Mouse (Mus musculus) stomach, embryonic 15.5 days (tissue): ENCODE results near the gene Tacr3. TPM values are rescaled to one million over a fixed set of nuclear protein-coding genes. Genes with fewer than 3 reads are reported as not detected.

Experiments used
- ATAC-seq: fragments of 200-750 bp; cut with Nextera tagmentation; 2 replicates; pipeline ENCODE4 v1.8.0; 2017; ENCODE audit warnings: low read depth, moderate number of reproducible peaks, moderate TSS enrichment; ENCODE audit not compliant: insufficient read depth, low FRiP score
- H3K27ac ChIP-seq: fragments of 300-500 bp; sonication (generic); 2 replicates; pipeline ENCODE4 v1.5.1; 2015; ENCODE audit warnings: mild to moderate bottlenecking, inconsistent platforms
- H3K27me3 ChIP-seq: fragments of 300-500 bp; sonication (generic); replicated peaks from 2 replicates; pipeline ENCODE4 v1.6.1; 2015; ENCODE audit warnings: inconsistent platforms
- H3K36me3 ChIP-seq: fragments of 300-500 bp; sonication (generic); 2 replicates; pipeline ENCODE4 v1.6.1; 2015; ENCODE audit warnings: inconsistent platforms
- H3K4me1 ChIP-seq: fragments of 300-500 bp; sonication (generic); 2 replicates; pipeline ENCODE4 v1.6.1; 2015; ENCODE audit warnings: inconsistent platforms
- H3K4me2 ChIP-seq: fragments of 300-500 bp; sonication (generic); 2 replicates; pipeline ENCODE4 v1.6.1; 2015; ENCODE audit warnings: mild to moderate bottlenecking, inconsistent platforms
- H3K4me3 ChIP-seq: fragments of 300-500 bp; sonication (generic); replicated peaks from 2 replicates; pipeline ENCODE4 v1.5.1; 2015; ENCODE audit warnings: inconsistent platforms
- H3K9ac ChIP-seq: fragments of 300-500 bp; sonication (generic); 2 replicates; pipeline ENCODE4 v1.6.1; 2015; ENCODE audit warnings: inconsistent platforms
- H3K9me3 ChIP-seq: fragments of 300-500 bp; sonication (generic); 2 replicates; pipeline ENCODE4 v1.6.1; 2016; ENCODE audit warnings: inconsistent platforms
- WGBS: fragments of 180-500 bp; shearing (Covaris S2); methylation state at CpG from one replicate; pipeline ENCODE4 v1.1.7; 2015; 5-methylcytosine and 5-hydroxymethylcytosine counted together
- polyA plus RNA-seq: library from polyadenylated mRNA; unstranded; fragments of >200 nt; fragmentation: Nextera tagmentation; extraction: Ambion mirVana; gene quantifications from 2 replicates; pipeline ENCODE4 v1.2.1, GENCODE M21; 2015

Tacr3 gene
- 0.24 and 0.33 TPM in 2 replicates for polyA plus RNA-seq

- Histone ChIP-seq H3K4me3 (peak within 1 kb of the TSS; percentile 43), H3K9ac (no peak within 1 kb of the TSS), H3K4me2 (peak within 1 kb of the TSS; percentile 91), H3K9me3 (no peaks in the 10 kb centered on the region), H3K36me3 (no peaks in the 10 kb centered on the region), H3K27ac (no peak within 1 kb of the TSS), H3K27me3 (no peaks in the 10 kb centered on the region), H3K4me1 (peaks cover 8% of the 10 kb centered on the region)
- WGBS = under 1% methylated on average over 36 of the region's 36 CpGs
- ATAC-seq = peak; percentile 53
Observed at GRCm38 (mm10) chr3:134828875-134829530, at the start of gene Tacr3. Tacr3 (plus strand) TSS chr3:134829007.

GRCm38 (mm10) chr3:134828492-134828874 is 324 bp upstream of the Tacr3 start:
- ATAC-seq = no peak
- Histone ChIP-seq H3K9me3 (no peaks in the 10 kb centered on the region), H3K4me1 (peaks cover 8% of the 10 kb centered on the region), H3K4me2 (peak overlapping the region; percentile 91), H3K27ac (no peak overlapping the region), H3K4me3 (peak overlapping the region; percentile 43), H3K9ac (no peak overlapping the region), H3K36me3 (no peaks in the 10 kb centered on the region), H3K27me3 (no peaks in the 10 kb centered on the region)
- WGBS = 45% methylated on average over 6 of the region's 6 CpGs

- ATAC-seq = no peak
- no peaks in the 10 kb centered on the region for H3K9me3 ChIP-seq
- H3K36me3 ChIP-seq = no peaks in the 10 kb centered on the region
- peaks cover 8% of the 10 kb centered on the region for H3K4me1 ChIP-seq
- WGBS = 7% methylated on average over 13 of the region's 13 CpGs
- peak overlapping the region; percentile 91 for H3K4me2 ChIP-seq
- no peaks in the 10 kb centered on the region for H3K27me3 ChIP-seq
- H3K27ac ChIP-seq = no peak overlapping the region
- H3K9ac ChIP-seq = no peak overlapping the region
- H3K4me3 ChIP-seq = peak overlapping the region; percentile 43
Observed at GRCm38 (mm10) chr3:134829531-134829921, 719 bp downstream of the Tacr3 start.

GRCm38 (mm10) chr3:134851342-134851741 is 22.5 kb downstream of the Tacr3 start:
- Histone ChIP-seq H3K9me3 (no peaks in the 10 kb centered on the region), H3K27ac (no peak overlapping the region), H3K4me2 (no peak overlapping the region), H3K4me3 (no peak overlapping the region), H3K27me3 (no peaks in the 10 kb centered on the region), H3K9ac (no peak overlapping the region), H3K4me1 (no peaks in the 10 kb centered on the region), H3K36me3 (no peaks in the 10 kb centered on the region)
- WGBS = 51% methylated on average over 4 of the region's 4 CpGs
- ATAC-seq = no peak

DNA sequence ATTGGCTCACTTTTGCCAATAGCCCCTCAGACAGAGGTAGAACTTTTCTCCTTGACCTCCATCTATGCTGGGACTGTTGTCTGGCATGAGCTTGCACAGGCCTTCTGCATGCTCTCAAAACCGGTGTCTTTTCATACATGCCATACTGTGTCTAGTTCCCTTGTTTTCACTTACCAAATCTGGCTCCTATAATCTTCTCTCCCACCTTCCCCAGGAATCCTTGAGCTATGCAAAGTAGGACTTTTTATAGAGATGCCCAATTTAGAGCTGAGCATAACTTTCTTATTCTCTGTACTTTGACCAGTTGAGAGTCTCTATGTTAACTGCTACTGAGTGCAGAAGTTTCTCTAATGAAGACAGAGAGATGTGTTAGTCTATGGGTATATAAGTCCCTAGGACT is 48.9 kb downstream of the Tacr3 start:
- H3K27ac ChIP-seq = no peak overlapping the region
- H3K9me3 ChIP-seq = no peaks in the 10 kb centered on the region
- no peaks in the 10 kb centered on the region for H3K36me3 ChIP-seq
- no peak overlapping the region for H3K4me2 ChIP-seq
- no peaks in the 10 kb centered on the region for H3K27me3 ChIP-seq
- 83% methylated on average over 1 of the region's 1 CpGs for WGBS
- no peaks in the 10 kb centered on the region for H3K4me1 ChIP-seq
- ATAC-seq = no peak
- H3K9ac ChIP-seq = no peak overlapping the region
- no peak overlapping the region for H3K4me3 ChIP-seq

GRCm38 (mm10) chr3:134895831-134896230 is 67.0 kb downstream of the Tacr3 start:
- 77% methylated on average over 2 of the region's 2 CpGs for WGBS
- ATAC-seq = no peak

DNA sequence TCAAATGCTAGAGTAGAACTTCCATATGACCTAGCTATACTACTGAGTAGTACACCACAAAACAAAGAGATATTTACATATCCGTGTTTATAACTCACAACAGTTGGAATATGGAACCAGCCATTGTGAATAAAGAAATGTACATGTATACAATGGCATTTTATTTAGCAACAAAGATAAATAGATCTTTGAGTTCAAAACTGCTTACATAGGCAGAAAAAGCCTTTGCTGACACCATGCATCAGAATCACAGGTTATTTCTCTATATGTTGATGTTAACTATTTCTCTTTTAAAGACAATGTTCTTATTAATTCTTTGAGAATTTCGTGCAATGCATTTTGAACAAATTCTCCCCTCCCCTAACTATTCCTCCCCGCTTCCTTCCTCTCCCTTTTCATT is 80.1 kb downstream of the Tacr3 start:
- H3K4me1 ChIP-seq = no peaks in the 10 kb centered on the region
- H3K9ac ChIP-seq = no peak overlapping the region
- H3K36me3 ChIP-seq = no peaks in the 10 kb centered on the region
- no peak overlapping the region for H3K27ac ChIP-seq
- H3K4me3 ChIP-seq = no peak overlapping the region
- H3K27me3 ChIP-seq = no peaks in the 10 kb centered on the region
- ATAC-seq = no peak
- 78% methylated on average over 3 of the region's 3 CpGs for WGBS
- H3K4me2 ChIP-seq = no peak overlapping the region
- no peaks in the 10 kb centered on the region for H3K9me3 ChIP-seq

More at GRCm38 (mm10) chr3:134895831-134896230, 67.0 kb downstream of the Tacr3 start:
- H3K4me2 ChIP-seq = no peak overlapping the region
- H3K27me3 ChIP-seq = no peaks in the 10 kb centered on the region
- H3K9ac ChIP-seq = no peak overlapping the region
- no peak overlapping the region for H3K4me3 ChIP-seq
- no peaks in the 10 kb centered on the region for H3K36me3 ChIP-seq
- H3K4me1 ChIP-seq = no peaks in the 10 kb centered on the region
- H3K9me3 ChIP-seq = no peaks in the 10 kb centered on the region
- no peak overlapping the region for H3K27ac ChIP-seq

DNA sequence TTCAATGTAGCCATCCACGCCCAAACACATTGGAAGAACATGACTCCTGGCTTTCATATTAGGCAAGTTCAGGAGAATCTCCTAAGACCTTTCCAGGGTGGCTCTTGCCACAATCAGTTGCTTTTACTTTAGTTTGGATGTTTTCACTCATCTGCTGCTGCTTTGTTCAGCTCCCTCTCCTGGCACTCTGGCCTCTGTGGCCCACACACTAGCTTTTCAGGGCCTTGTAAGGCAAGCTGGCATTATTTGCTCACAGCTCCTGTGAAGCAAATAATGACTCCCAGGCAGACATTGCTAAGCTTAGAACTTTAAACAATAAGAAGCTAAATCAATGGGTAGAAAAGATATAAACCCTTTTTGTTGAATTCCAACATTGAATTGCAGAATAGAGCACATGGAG is 105.9 kb downstream of the Tacr3 start:
- no peak for ATAC-seq
- Histone ChIP-seq H3K9me3 (no peaks in the 10 kb centered on the region), H3K36me3 (no peaks in the 10 kb centered on the region), H3K27ac (no peak overlapping the region), H3K27me3 (no peaks in the 10 kb centered on the region), H3K4me3 (no peak overlapping the region), H3K9ac (no peak overlapping the region), H3K4me1 (no peaks in the 10 kb centered on the region), H3K4me2 (no peak overlapping the region)
- 90% methylated on average over 1 of the region's 1 CpGs for WGBS

DNA sequence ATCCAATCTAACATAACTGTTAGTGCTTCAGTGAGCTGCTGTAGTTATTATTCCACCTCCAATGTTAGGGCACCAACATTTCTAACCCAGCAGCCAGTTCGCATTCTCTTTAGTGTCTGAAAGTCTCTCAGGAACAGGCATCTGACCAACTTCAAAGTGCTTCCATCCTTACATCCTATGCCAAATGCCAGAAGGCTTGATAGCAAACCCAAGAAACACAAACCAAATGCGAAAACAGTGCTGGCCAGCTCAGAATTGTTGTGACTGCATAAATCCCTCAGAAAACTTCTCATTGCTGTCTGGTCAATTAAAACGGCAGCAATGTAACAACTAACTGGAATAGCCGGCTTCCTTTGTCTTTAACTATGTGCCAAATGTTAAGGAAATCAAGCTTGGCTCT is 106.7 kb downstream of the Tacr3 start:
- H3K27ac ChIP-seq = no peak overlapping the region
- WGBS = 80% methylated on average over 4 of the region's 4 CpGs
- no peaks in the 10 kb centered on the region for H3K9me3 ChIP-seq
- no peak overlapping the region for H3K4me3 ChIP-seq
- H3K27me3 ChIP-seq = no peaks in the 10 kb centered on the region
- no peak overlapping the region for H3K9ac ChIP-seq
- no peaks in the 10 kb centered on the region for H3K4me1 ChIP-seq
- H3K36me3 ChIP-seq = no peaks in the 10 kb centered on the region
- no peak overlapping the region for H3K4me2 ChIP-seq
- ATAC-seq = no peak

GRCm38 (mm10) chr3:134963461-134963860 is 134.7 kb downstream of the Tacr3 start:
- Histone ChIP-seq H3K27ac (no peak overlapping the region), H3K27me3 (no peaks in the 10 kb centered on the region), H3K36me3 (no peaks in the 10 kb centered on the region), H3K4me3 (no peak overlapping the region), H3K4me2 (no peak overlapping the region), H3K4me1 (no peaks in the 10 kb centered on the region), H3K9me3 (no peaks in the 10 kb centered on the region), H3K9ac (no peak overlapping the region)
- no peak for ATAC-seq
- 48% methylated on average over 6 of the region's 6 CpGs for WGBS

DNA sequence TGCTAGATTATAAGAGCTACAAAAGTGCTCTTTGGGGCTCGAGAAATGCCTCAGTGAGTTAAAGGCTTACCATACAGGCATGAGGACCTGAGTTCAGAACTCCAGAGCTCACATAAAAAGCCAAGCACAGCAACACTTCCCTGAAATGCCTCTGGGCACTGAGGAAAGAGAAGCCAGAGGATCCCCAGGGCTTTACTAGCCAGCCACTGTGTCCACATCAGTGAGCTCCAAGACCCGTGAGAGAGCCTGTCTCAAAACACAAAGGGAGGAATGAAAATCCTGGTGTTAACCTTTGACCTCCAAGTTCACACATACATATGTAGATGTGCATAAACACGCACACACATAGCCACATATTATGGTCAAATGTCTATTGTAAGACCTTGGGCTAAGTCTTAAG is 150.1 kb downstream of the Tacr3 start:
- Histone ChIP-seq H3K27me3 (no peaks in the 10 kb centered on the region), H3K4me2 (no peak overlapping the region), H3K9ac (no peak overlapping the region), H3K36me3 (no peaks in the 10 kb centered on the region), H3K4me1 (no peaks in the 10 kb centered on the region), H3K9me3 (no peaks in the 10 kb centered on the region), H3K27ac (no peak overlapping the region), H3K4me3 (no peak overlapping the region)
- no peak for ATAC-seq
- 74% methylated on average over 3 of the region's 3 CpGs for WGBS

GRCm38 (mm10) chr3:134980140-134980539 is 151.3 kb downstream of the Tacr3 start:
- H3K4me1 ChIP-seq = no peaks in the 10 kb centered on the region
- ATAC-seq = no peak
- H3K9me3 ChIP-seq = no peaks in the 10 kb centered on the region
- H3K36me3 ChIP-seq = no peaks in the 10 kb centered on the region
- H3K9ac ChIP-seq = no peak overlapping the region
- no peak overlapping the region for H3K27ac ChIP-seq
- H3K4me3 ChIP-seq = no peak overlapping the region
- WGBS = 32% methylated on average over 3 of the region's 3 CpGs
- H3K27me3 ChIP-seq = no peaks in the 10 kb centered on the region
- no peak overlapping the region for H3K4me2 ChIP-seq
